Mouse (Mus musculus): ENCODE data around the gene Ddx3y. TPM values are rescaled to one million over a fixed set of nuclear protein-coding genes. Genes with fewer than 3 reads are reported as not detected.

Ddx3y gene
- 3.3 TPM in 1 of 2 replicates, not detected in the other for polyA plus RNA-seq (2012; rRNA removed)

DNA sequence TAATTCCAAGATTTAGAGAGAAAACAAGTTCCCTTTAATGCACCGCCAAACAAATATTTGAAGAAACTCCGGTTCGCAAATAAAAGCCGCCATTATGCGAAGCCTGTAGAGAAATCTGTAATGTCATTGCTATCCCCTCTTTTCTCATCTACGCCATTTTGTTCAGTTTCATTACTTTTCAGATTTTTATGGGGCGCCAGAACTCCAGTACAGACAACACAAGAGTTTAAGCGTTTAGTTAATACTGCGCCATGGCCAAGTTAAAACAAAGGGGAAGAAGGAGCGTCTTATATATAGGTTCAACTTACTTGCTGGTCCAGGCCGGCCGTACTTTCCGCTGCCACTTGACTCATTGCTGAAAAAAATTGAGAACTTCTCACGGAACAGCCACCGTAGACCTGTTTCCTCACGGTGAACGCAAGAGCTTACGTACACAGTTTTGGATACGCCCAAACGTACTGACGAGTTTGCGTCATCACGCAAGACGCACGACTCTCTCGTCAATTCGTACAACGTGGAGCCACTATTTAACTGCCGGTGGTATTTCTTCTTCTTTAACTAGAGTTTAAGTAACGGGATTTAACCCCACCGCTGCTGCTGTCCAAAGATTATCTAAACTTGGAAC is at the start of gene Ddx3y:
Gene Ddx3y, minus strand, starts transcription at position 459 of the 625 bp plus-strand sequence.
- Histone ChIP-seq H3K27ac (ENCODE audit: control insufficient read depth, insufficient read depth, low read length) (peak within 1 kb of the TSS; percentile 88), H3K36me3 (ENCODE audit: control insufficient read depth, insufficient read depth, low read length) (no peaks in the 10 kb centered on the region), H3K4me3 (ENCODE audit: control insufficient read depth, insufficient read depth, low read length) (peak within 1 kb of the TSS; percentile 57), H3K4me1 (replicated peaks; ENCODE audit: control insufficient read depth, insufficient read depth, low read length) (no peaks in the 10 kb centered on the region), H3K27me3 (ENCODE audit: control insufficient read depth, insufficient read depth, low read length) (no peaks in the 10 kb centered on the region)
- DNase-seq: peak; percentile 62
- WGBS: 4% methylated on average over 31 of the region's 31 CpGs
- TF ChIP-seq POLR2A (IDR thresholded peaks at IDR 0.05; ENCODE audit: control insufficient read depth, extremely low read depth, insufficient read depth, low read length, poor library complexity) (no peak), CTCF (IDR thresholded peaks at IDR 0.05; ENCODE audit: borderline replicate concordance, control insufficient read depth, extremely low read depth, insufficient read depth, low read length, poor library complexity) (no peak)

- no peaks in the 10 kb centered on the region for H3K4me1 ChIP-seq (replicated peaks; ENCODE audit: control insufficient read depth, insufficient read depth, low read length)
- no peaks in the 10 kb centered on the region for H3K27me3 ChIP-seq (ENCODE audit: control insufficient read depth, insufficient read depth, low read length)
- TF ChIP-seq POLR2A (IDR thresholded peaks at IDR 0.05; ENCODE audit: control insufficient read depth, extremely low read depth, insufficient read depth, low read length, poor library complexity): no peak
- no peak for TF ChIP-seq CTCF (IDR thresholded peaks at IDR 0.05; ENCODE audit: borderline replicate concordance, control insufficient read depth, extremely low read depth, insufficient read depth, low read length, poor library complexity)
- DNase-seq: no peak
- no peak overlapping the region for H3K27ac ChIP-seq (ENCODE audit: control insufficient read depth, insufficient read depth, low read length)
- no peak overlapping the region for H3K4me3 ChIP-seq (ENCODE audit: control insufficient read depth, insufficient read depth, low read length)
- no peaks in the 10 kb centered on the region for H3K36me3 ChIP-seq (ENCODE audit: control insufficient read depth, insufficient read depth, low read length)
Measured at GRCm38 (mm10) chrY:1293708-1294107, 7.3 kb upstream of the Ddx3y start.

DNA sequence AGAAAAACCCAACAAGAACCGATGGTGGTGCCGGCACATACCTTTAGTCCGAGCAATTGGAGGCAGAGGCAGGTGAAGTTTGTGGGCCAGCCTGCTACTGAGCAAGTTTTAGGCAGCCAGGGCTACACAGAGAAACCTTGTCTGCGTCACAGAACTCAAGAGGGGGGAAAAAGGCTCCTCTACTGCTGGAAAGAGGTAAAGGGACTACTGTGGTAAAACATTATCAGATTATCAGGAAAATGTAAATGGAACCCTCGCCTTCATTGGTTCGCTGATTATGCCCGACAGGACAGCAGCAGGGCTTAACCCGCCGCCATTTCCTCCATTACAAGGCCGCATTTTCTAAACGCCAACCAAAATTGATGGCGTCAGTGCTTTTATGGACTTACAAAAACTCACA is 694 bp downstream of the Ddx3y start:
- H3K27me3 ChIP-seq (ENCODE audit: control insufficient read depth, insufficient read depth, low read length): no peaks in the 10 kb centered on the region
- H3K4me3 ChIP-seq (ENCODE audit: control insufficient read depth, insufficient read depth, low read length): peak overlapping the region; percentile 57
- WGBS: 6% methylated on average over 12 of the region's 12 CpGs
- peak; percentile 10 for DNase-seq
- H3K36me3 ChIP-seq (ENCODE audit: control insufficient read depth, insufficient read depth, low read length): no peaks in the 10 kb centered on the region
- no peaks in the 10 kb centered on the region for H3K4me1 ChIP-seq (replicated peaks; ENCODE audit: control insufficient read depth, insufficient read depth, low read length)
- TF ChIP-seq POLR2A (IDR thresholded peaks at IDR 0.05; ENCODE audit: control insufficient read depth, extremely low read depth, insufficient read depth, low read length, poor library complexity) (no peak), CTCF (IDR thresholded peaks at IDR 0.05; ENCODE audit: borderline replicate concordance, control insufficient read depth, extremely low read depth, insufficient read depth, low read length, poor library complexity) (no peak)
- H3K27ac ChIP-seq (ENCODE audit: control insufficient read depth, insufficient read depth, low read length): peak overlapping the region; percentile 83

GRCm38 (mm10) chrY:1246117-1246516 is 40.3 kb downstream of the Ddx3y start:
- DNase-seq: no peak
- no peaks in the 10 kb centered on the region for H3K36me3 ChIP-seq (ENCODE audit: control insufficient read depth, insufficient read depth, low read length)
- no peak overlapping the region for H3K4me3 ChIP-seq (ENCODE audit: control insufficient read depth, insufficient read depth, low read length)
- 58% methylated on average over 6 of the region's 6 CpGs for WGBS
- no peaks in the 10 kb centered on the region for H3K27me3 ChIP-seq (ENCODE audit: control insufficient read depth, insufficient read depth, low read length)
- H3K27ac ChIP-seq (ENCODE audit: control insufficient read depth, insufficient read depth, low read length): no peak overlapping the region
- TF ChIP-seq POLR2A (IDR thresholded peaks at IDR 0.05; ENCODE audit: control insufficient read depth, extremely low read depth, insufficient read depth, low read length, poor library complexity): no peak
- TF ChIP-seq CTCF (IDR thresholded peaks at IDR 0.05; ENCODE audit: borderline replicate concordance, control insufficient read depth, extremely low read depth, insufficient read depth, low read length, poor library complexity): no peak
- H3K4me1 ChIP-seq (replicated peaks; ENCODE audit: control insufficient read depth, insufficient read depth, low read length): no peaks in the 10 kb centered on the region

GRCm38 (mm10) chrY:1245426-1245863 is 41.0 kb downstream of the Ddx3y start, which contains the start of gene Uty:
Uty (minus strand) TSS chrY:1245759.
- H3K4me3 ChIP-seq (ENCODE audit: control insufficient read depth, insufficient read depth, low read length): peak within 1 kb of the TSS; percentile 89
- H3K4me1 ChIP-seq (replicated peaks; ENCODE audit: control insufficient read depth, insufficient read depth, low read length): no peaks in the 10 kb centered on the region
- under 1% methylated on average over 21 of the region's 21 CpGs for WGBS
- TF ChIP-seq POLR2A (IDR thresholded peaks at IDR 0.05; ENCODE audit: control insufficient read depth, extremely low read depth, insufficient read depth, low read length, poor library complexity): no peak
- no peak for TF ChIP-seq CTCF (IDR thresholded peaks at IDR 0.05; ENCODE audit: borderline replicate concordance, control insufficient read depth, extremely low read depth, insufficient read depth, low read length, poor library complexity)
- H3K36me3 ChIP-seq (ENCODE audit: control insufficient read depth, insufficient read depth, low read length): no peaks in the 10 kb centered on the region
- peak; percentile 69 for DNase-seq
- peak within 1 kb of the TSS; percentile 89 for H3K27ac ChIP-seq (ENCODE audit: control insufficient read depth, insufficient read depth, low read length)
- H3K27me3 ChIP-seq (ENCODE audit: control insufficient read depth, insufficient read depth, low read length): no peaks in the 10 kb centered on the region

DNA sequence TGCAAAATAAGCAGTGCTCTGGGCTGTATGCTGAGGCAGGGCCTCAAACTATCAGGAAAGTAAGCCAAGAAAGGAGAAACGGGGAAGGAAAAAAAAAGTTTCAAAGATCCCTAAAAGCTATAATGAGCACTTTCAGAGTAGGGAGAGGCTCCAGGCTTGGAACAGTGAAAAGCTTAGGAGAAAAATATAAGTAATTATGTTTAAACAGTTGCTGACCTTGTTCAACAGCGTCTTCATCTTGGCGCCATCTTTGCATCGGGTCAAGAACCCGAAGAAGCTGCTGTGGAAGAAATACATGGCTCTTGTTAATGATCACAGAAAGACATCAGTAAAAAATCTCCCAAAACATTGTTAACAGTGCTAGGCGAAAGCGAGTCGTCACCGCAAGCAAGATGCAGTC is 41.5 kb downstream of the Ddx3y start:
- H3K4me3 ChIP-seq (ENCODE audit: control insufficient read depth, insufficient read depth, low read length): peak overlapping the region; percentile 89
- H3K36me3 ChIP-seq (ENCODE audit: control insufficient read depth, insufficient read depth, low read length): no peaks in the 10 kb centered on the region
- H3K4me1 ChIP-seq (replicated peaks; ENCODE audit: control insufficient read depth, insufficient read depth, low read length): no peaks in the 10 kb centered on the region
- WGBS: 0% methylated on average over 9 of the region's 9 CpGs
- H3K27ac ChIP-seq (ENCODE audit: control insufficient read depth, insufficient read depth, low read length): peak overlapping the region; percentile 89
- no peaks in the 10 kb centered on the region for H3K27me3 ChIP-seq (ENCODE audit: control insufficient read depth, insufficient read depth, low read length)
- no peak for DNase-seq
- TF ChIP-seq POLR2A (IDR thresholded peaks at IDR 0.05; ENCODE audit: control insufficient read depth, extremely low read depth, insufficient read depth, low read length, poor library complexity): no peak
- TF ChIP-seq CTCF (IDR thresholded peaks at IDR 0.05; ENCODE audit: borderline replicate concordance, control insufficient read depth, extremely low read depth, insufficient read depth, low read length, poor library complexity): no peak
